Mouse (Mus musculus) liver, postnatal 0 days (tissue): ENCODE data around the gene Prkar1a. TPM values are rescaled to one million over a fixed set of nuclear protein-coding genes. Genes with fewer than 3 reads are reported as not detected.
"Not testable (repeated sequence)": the region's sequence is repeated elsewhere in the genome, so short reads cannot be mapped to it uniquely, and the experiment has no call there.

Experiments
- ATAC-seq: fragments of 200-750 bp; cut with Nextera tagmentation; 2 replicates; pipeline ENCODE4 v1.8.0; 2017; ENCODE audit warnings: mild to moderate bottlenecking, moderate library complexity
- DNase-seq: peaks from one replicate; pipeline ENCODE4 v3.0.0-alpha.2; 2016
- H3K27ac ChIP-seq: fragments of 300-500 bp; sonication (generic); 2 replicates; pipeline ENCODE4 v1.5.1; 2014; ENCODE audit warnings: antibody characterized with exemption, moderate library complexity, mild to moderate bottlenecking, low read depth
- H3K27me3 ChIP-seq: fragments of 300-500 bp; sonication (generic); 2 replicates; pipeline ENCODE4 v1.6.1; 2014; ENCODE audit warnings: low read length, control low read depth, mixed read lengths; ENCODE audit not compliant: insufficient read depth
- H3K36me3 ChIP-seq: fragments of 300-500 bp; sonication (generic); replicated peaks from 2 replicates; pipeline ENCODE4 v1.6.1; 2014; ENCODE audit warnings: mild to moderate bottlenecking, control low read depth, low read length, moderate library complexity, mixed read lengths; ENCODE audit not compliant: insufficient read depth
- H3K4me1 ChIP-seq: fragments of 300-500 bp; sonication (generic); 2 replicates; pipeline ENCODE4 v1.6.1; 2014; ENCODE audit warnings: antibody characterized with exemption, mild to moderate bottlenecking, control low read depth; ENCODE audit not compliant: insufficient read depth
- H3K4me2 ChIP-seq: fragments of 300-500 bp; sonication (generic); 2 replicates; pipeline ENCODE4 v1.6.1; 2014; ENCODE audit warnings: low read depth, mild to moderate bottlenecking, low read length, moderate library complexity, mixed read lengths
- H3K4me3 ChIP-seq: fragments of 300-500 bp; sonication (generic); 2 replicates; pipeline ENCODE4 v1.5.1; 2014; ENCODE audit warnings: low read depth, low read length
- H3K9ac ChIP-seq: fragments of 300-500 bp; sonication (generic); replicated peaks from 2 replicates; pipeline ENCODE4 v1.6.1; 2014; ENCODE audit warnings: mild to moderate bottlenecking, moderate library complexity
- H3K9me3 ChIP-seq: fragments of 300-500 bp; sonication (generic); 2 replicates; pipeline ENCODE4 v1.6.1; 2016; ENCODE audit warnings: mild to moderate bottlenecking, control low read depth, low read length, mixed read lengths
- CTCF ChIP-seq: sonication (generic); IDR thresholded peaks from 2 replicates; pipeline ENCODE4 v1.5.1; 2016; ENCODE audit warnings: antibody characterized with exemption, low read depth
- EP300 ChIP-seq: IDR thresholded peaks from 2 replicates; pipeline ENCODE4 v1.6.1; 2016; ENCODE audit warnings: antibody characterized with exemption, low read depth, mild to moderate bottlenecking
- WGBS: fragments of 180-500 bp; shearing (Covaris S2); extraction: QIAGEN DNeasy Blood & Tissue Kit; methylation state at CpG from one replicate; pipeline ENCODE4 v1.1.7; 2014; ENCODE audit not compliant: insufficient replicate concordance; 5-methylcytosine and 5-hydroxymethylcytosine counted together
- polyA plus RNA-seq: library from polyadenylated mRNA; unstranded; fragments of >200 nt; fragmentation: Nextera tagmentation; extraction: Ambion mirVana; gene quantifications from 2 replicates; pipeline ENCODE4 v1.2.1, GENCODE M21; 2015

Prkar1a gene
- polyA plus RNA-seq, 1 experiment from 2014 or later = 124 TPM

GRCm38 (mm10) chr11:109611303-109612149, 37.7 kb upstream of the Prkar1a start, which contains the start of gene Wipi1:
Gene Wipi1 (minus strand): TSS chr11:109611967.
- WGBS = 1% methylated on average over 45 of the region's 58 CpGs
- peak; percentile 91 for ATAC-seq

GRCm38 (mm10) chr11:109612871-109613529, 36.2 kb upstream of the Prkar1a start:
- Histone ChIP-seq H3K4me2 (peak overlapping the region; percentile 93), H3K27ac (peak overlapping the region; percentile 95), H3K9me3 (no peaks in the 10 kb centered on the region), H3K9ac (peak overlapping the region; percentile 19; the same call in 1 of the 2 replicates), H3K4me3 (peak overlapping the region; percentile 28), H3K27me3 (no peaks in the 10 kb centered on the region), H3K36me3 (no peaks in the 10 kb centered on the region), H3K4me1 (peaks cover 35% of the 10 kb centered on the region)
- DNase-seq = peak; percentile 23
- 36% methylated on average over 7 of the region's 7 CpGs for WGBS
- no peak for ATAC-seq
- TF ChIP-seq CTCF = no peak
- TF ChIP-seq EP300 = peak; percentile 96

More at GRCm38 (mm10) chr11:109611303-109612149, 37.7 kb upstream of the Prkar1a start, which contains the start of gene Wipi1:
- H3K4me3 ChIP-seq = peak within 1 kb of the TSS; percentile 87
- H3K27ac ChIP-seq = peak within 1 kb of the TSS; percentile 95
- H3K4me1 ChIP-seq = peaks cover 32% of the 10 kb centered on the region
- DNase-seq = peak; percentile 100
- H3K9ac ChIP-seq = peak within 1 kb of the TSS; percentile 87
- H3K4me2 ChIP-seq = peak within 1 kb of the TSS; percentile 93
- no peaks in the 10 kb centered on the region for H3K36me3 ChIP-seq
- TF ChIP-seq CTCF (no peak), EP300 (peak; percentile 40; the same call in 1 of the 2 replicates)
- no peaks in the 10 kb centered on the region for H3K9me3 ChIP-seq
- H3K27me3 ChIP-seq = no peaks in the 10 kb centered on the region

DNA sequence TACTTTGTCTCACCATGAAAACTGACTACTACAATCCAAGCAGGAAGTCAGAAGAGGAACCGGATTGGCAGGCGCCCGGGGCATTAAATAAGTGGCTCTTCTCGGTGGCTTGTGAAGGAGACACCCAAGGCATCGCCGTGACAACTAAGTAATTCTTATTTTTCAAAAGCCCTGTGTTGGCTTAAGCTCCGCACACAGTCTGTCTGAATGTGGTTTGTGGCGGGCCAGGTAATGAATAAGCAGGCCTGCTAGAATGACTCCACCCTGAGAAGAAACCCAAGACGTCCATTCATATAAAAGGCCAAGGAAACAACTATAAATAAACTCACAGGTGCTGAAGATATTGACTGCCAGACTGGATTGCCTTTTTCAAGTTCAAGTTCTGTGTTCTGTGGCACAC, 33.9 kb upstream of the Prkar1a start:
- H3K27ac ChIP-seq = peak overlapping the region; percentile 61
- DNase-seq = no peak

DNA sequence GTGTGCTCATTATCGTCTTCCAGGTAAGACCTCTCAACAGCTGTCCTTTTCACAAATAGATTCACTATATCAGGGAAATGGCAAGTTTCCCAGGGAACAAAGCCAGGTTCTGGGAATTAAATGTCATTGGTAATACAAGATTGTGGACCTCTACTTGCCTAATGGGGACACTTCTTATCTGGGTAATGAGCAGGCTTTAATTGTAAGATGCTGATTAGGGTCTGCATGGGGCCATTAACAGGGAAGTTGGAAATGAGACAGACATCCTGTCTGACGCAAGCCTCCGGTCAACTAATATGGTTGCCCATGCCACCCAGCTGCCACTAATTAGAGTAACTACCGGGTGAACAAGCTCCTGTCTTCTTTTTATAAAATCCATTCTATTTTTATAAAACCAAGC, 32.9 kb upstream of the Prkar1a start:
- Histone ChIP-seq H3K4me1 (peaks cover 16% of the 10 kb centered on the region), H3K9ac (no peak overlapping the region; the same call in 1 of the 2 replicates), H3K4me2 (peak overlapping the region; percentile 49)

More for the DNA sequence above, 33.9 kb upstream of the Prkar1a start:
- no peak for TF ChIP-seq CTCF
- no peak for TF ChIP-seq EP300
- Histone ChIP-seq H3K9ac (peak overlapping the region; percentile 8; the same call in 1 of the 2 replicates), H3K27me3 (no peaks in the 10 kb centered on the region), H3K4me3 (peak overlapping the region; percentile 28), H3K36me3 (no peaks in the 10 kb centered on the region), H3K9me3 (no peaks in the 10 kb centered on the region), H3K4me1 (peaks cover 19% of the 10 kb centered on the region), H3K4me2 (peak overlapping the region; percentile 93)
- WGBS = 41% methylated on average over 9 of the region's 9 CpGs
- ATAC-seq = no peak

DNA sequence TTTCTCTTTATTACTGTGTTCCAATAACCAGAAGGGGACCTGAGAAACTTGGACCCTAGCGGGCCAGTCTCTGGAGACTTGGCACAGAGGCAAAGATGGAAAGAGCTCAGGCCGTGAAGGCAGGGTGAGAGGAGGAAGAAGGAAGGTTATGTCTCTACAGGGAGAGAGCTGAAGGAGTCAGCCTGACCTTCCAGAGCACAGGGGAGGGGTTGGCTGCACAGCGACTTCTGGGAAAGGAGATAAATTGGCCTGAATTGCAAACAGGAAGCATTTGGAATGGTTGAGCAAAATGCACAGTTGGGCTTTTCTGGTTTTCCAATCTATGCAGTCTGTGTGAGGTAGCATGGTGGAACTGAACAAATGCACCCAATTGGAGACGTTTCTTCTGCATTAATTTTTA, 32.4 kb upstream of the Prkar1a start:
- Histone ChIP-seq H3K4me3 (no peak overlapping the region), H3K4me1 (peaks cover 16% of the 10 kb centered on the region), H3K9ac (no peak overlapping the region; the same call in 1 of the 2 replicates), H3K36me3 (no peaks in the 10 kb centered on the region), H3K27me3 (no peaks in the 10 kb centered on the region), H3K9me3 (no peaks in the 10 kb centered on the region), H3K27ac (peak overlapping the region; percentile 61), H3K4me2 (peak overlapping the region; percentile 49)
- DNase-seq = peak; percentile 37
- no peak for ATAC-seq
- TF ChIP-seq EP300 (peak; percentile 44; the same call in 1 of the 2 replicates), CTCF (no peak)
- 42% methylated on average over 4 of the region's 4 CpGs for WGBS

More for the DNA sequence above, 32.9 kb upstream of the Prkar1a start:
- no peak for ATAC-seq
- Histone ChIP-seq H3K27ac (peak overlapping the region; percentile 61), H3K27me3 (no peaks in the 10 kb centered on the region), H3K9me3 (no peaks in the 10 kb centered on the region), H3K4me3 (no peak overlapping the region), H3K36me3 (no peaks in the 10 kb centered on the region)
- 47% methylated on average over 4 of the region's 4 CpGs for WGBS
- TF ChIP-seq EP300 (peak; percentile 66), CTCF (no peak)
- no peak for DNase-seq

- not testable (repeated sequence) for H3K36me3 ChIP-seq, H3K4me2 ChIP-seq, H3K9me3 ChIP-seq, H3K9ac ChIP-seq, H3K27ac ChIP-seq, H3K4me3 ChIP-seq, H3K27me3 ChIP-seq
- H3K4me1 ChIP-seq = peaks cover 14% of the 10 kb centered on the region
- TF ChIP-seq CTCF = peak; percentile 87
- DNase-seq (peak; percentile 76), ATAC-seq (peak; percentile 34; the same call in 1 of the 2 replicates)
- WGBS = 28% methylated on average over 8 of the region's 8 CpGs
Measured at GRCm38 (mm10) chr11:109619055-109619454, 30.1 kb upstream of the Prkar1a start.
